Mouse (Mus musculus): ENCODE measurements around the gene Agpat4. TPM values are rescaled to one million over a fixed set of nuclear protein-coding genes. Genes with fewer than 3 reads are reported as not detected.

The Agpat4 gene
- polyA plus RNA-seq, 1 experiment = 25.3 TPM

GRCm38 (mm10) chr17:12211890-12212289, 93.4 kb downstream of the Agpat4 start:
- Histone ChIP-seq H3K27me3 (ENCODE audit: control insufficient read depth, insufficient read depth, insufficient read length) (no peaks in the 10 kb centered on the region), H3K4me3 (ENCODE audit: insufficient read depth, poor library complexity, severe bottlenecking) (no peak overlapping the region)

DNA sequence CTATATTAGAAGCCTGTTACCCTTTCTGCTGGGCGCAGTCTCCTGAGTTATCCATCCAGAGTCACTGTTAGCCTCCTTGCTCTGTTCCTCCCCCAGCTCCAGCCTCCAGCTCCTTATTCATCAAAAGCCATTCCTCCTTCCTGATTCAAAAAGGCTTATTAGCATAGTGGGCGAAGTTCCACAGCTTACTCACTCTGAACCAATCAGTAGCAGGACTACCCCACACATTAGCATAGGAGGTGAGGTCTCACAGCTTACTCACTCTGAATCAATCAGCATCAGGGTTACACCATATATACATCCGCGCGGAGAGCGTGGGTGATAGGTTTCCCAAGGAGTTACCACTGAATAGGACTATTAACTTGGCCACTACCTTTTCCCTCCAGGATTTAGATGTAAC, 93.8 kb downstream of the Agpat4 start:
- Histone ChIP-seq H3ac (ENCODE audit: control insufficient read depth, insufficient read length, low read depth) (no peak overlapping the region), H3K27me3 (ENCODE audit: control insufficient read depth, insufficient read depth, insufficient read length) (no peaks in the 10 kb centered on the region), H3K36me3 (ENCODE audit: control insufficient read depth, insufficient read depth) (peaks cover 24% of the 10 kb centered on the region), H3K4me3 (ENCODE audit: insufficient read depth, poor library complexity, severe bottlenecking) (no peak overlapping the region), H3K79me3 (ENCODE audit: low read depth) (no peaks in the 10 kb centered on the region), H3K79me2 (ENCODE audit: control insufficient read depth, insufficient read depth) (no peaks in the 10 kb centered on the region)
- TF ChIP-seq CEBPB (IDR thresholded peaks at IDR 0.05; ENCODE audit: low read depth) = no peak
- no peak for TF ChIP-seq USF1 (IDR thresholded peaks at IDR 0.05; ENCODE audit: low read depth)
- TF ChIP-seq CTCF (IDR thresholded peaks at IDR 0.05; ENCODE audit: control insufficient read depth, insufficient read depth, insufficient read length) = no peak
- no peak for TF ChIP-seq FOSL1 (IDR thresholded peaks at IDR 0.05; ENCODE audit: insufficient read depth, low read length, poor library complexity, severe bottlenecking)
- no peak for TF ChIP-seq MYOD1 (IDR thresholded peaks at IDR 0.05; ENCODE audit: control insufficient read depth, insufficient read length, low read depth)
- no peak for TF ChIP-seq MYOG (IDR thresholded peaks at IDR 0.05; ENCODE audit: control insufficient read depth, extremely low read depth, insufficient read length)
- no peak for TF ChIP-seq MAX (IDR thresholded peaks at IDR 0.05)

More at GRCm38 (mm10) chr17:12211890-12212289, 93.4 kb downstream of the Agpat4 start:
- Histone ChIP-seq H3K79me2 (ENCODE audit: control insufficient read depth, insufficient read depth) (no peaks in the 10 kb centered on the region), H3K79me3 (ENCODE audit: low read depth) (no peaks in the 10 kb centered on the region), H3ac (ENCODE audit: control insufficient read depth, insufficient read length, low read depth) (no peak overlapping the region), H3K36me3 (ENCODE audit: control insufficient read depth, insufficient read depth) (peaks cover 24% of the 10 kb centered on the region)
- TF ChIP-seq MAX (IDR thresholded peaks at IDR 0.05) (no peak), USF1 (IDR thresholded peaks at IDR 0.05; ENCODE audit: low read depth) (no peak)

DNA sequence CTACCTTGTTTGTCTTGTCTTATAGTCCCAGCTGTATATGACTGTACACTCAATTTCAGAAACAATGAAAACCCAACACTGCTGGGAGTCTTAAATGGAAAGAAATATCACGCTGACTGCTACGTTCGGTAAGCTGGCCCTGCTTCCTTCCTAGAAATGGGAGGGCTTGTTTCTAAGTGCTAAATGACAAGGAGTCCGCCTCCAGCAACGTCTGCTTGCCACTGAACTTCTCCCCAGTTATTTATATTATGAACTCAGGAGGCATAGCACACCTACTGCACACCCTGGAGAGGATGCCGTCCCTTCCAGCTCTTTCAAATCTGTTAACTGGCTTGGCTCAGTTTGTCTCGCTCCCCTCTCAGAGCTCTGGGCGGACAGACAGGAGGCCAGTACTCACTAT, 94.9 kb downstream of the Agpat4 start:
- Histone ChIP-seq H3K79me2 (ENCODE audit: control insufficient read depth, insufficient read depth) (no peaks in the 10 kb centered on the region), H3K79me3 (ENCODE audit: low read depth) (no peaks in the 10 kb centered on the region), H3K36me3 (ENCODE audit: control insufficient read depth, insufficient read depth) (peaks cover 24% of the 10 kb centered on the region)

DNA sequence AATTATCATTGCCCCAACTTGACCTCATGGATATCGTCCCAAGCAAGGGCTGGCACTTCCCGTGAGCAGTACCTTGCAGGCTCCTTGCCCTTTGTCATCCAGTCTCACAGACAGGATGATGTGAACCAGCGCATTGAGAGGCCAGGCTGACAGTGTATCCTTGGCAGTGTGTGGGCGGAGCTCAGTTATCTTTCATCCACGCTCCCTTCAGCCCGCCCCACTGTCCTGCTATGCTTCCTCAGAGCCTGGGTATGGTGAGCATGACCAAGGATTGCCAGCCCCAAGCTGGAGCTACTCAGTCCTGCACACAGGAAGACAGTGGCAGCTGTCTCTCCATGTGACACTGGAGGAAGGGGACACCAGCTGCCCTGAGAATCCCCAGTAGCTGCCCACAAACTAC, 97.7 kb downstream of the Agpat4 start:
- H3K79me2 ChIP-seq (ENCODE audit: control insufficient read depth, insufficient read depth) = no peaks in the 10 kb centered on the region
- no peaks in the 10 kb centered on the region for H3K79me3 ChIP-seq (ENCODE audit: low read depth)
- H3ac ChIP-seq (ENCODE audit: control insufficient read depth, insufficient read length, low read depth) = no peak overlapping the region
- TF ChIP-seq USF1 (IDR thresholded peaks at IDR 0.05; ENCODE audit: low read depth) = no peak
- no peak for TF ChIP-seq FOSL1 (IDR thresholded peaks at IDR 0.05; ENCODE audit: insufficient read depth, low read length, poor library complexity, severe bottlenecking)
- no peak for TF ChIP-seq CTCF (IDR thresholded peaks at IDR 0.05; ENCODE audit: control insufficient read depth, insufficient read depth, insufficient read length)
- no peak for TF ChIP-seq MAX (IDR thresholded peaks at IDR 0.05)
- TF ChIP-seq MYOD1 (IDR thresholded peaks at IDR 0.05; ENCODE audit: control insufficient read depth, insufficient read length, low read depth) = no peak
- TF ChIP-seq MYOG (IDR thresholded peaks at IDR 0.05; ENCODE audit: control insufficient read depth, extremely low read depth, insufficient read length) = no peak
- no peak for TF ChIP-seq CEBPB (IDR thresholded peaks at IDR 0.05; ENCODE audit: low read depth)
- H3K36me3 ChIP-seq (ENCODE audit: control insufficient read depth, insufficient read depth) = peaks cover 19% of the 10 kb centered on the region
- no peak overlapping the region for H3K4me3 ChIP-seq (ENCODE audit: insufficient read depth, poor library complexity, severe bottlenecking)
- H3K27me3 ChIP-seq (ENCODE audit: control insufficient read depth, insufficient read depth, insufficient read length) = no peaks in the 10 kb centered on the region

More for the DNA sequence above, 94.9 kb downstream of the Agpat4 start:
- H3ac ChIP-seq (ENCODE audit: control insufficient read depth, insufficient read length, low read depth) = no peak overlapping the region
- H3K4me3 ChIP-seq (ENCODE audit: insufficient read depth, poor library complexity, severe bottlenecking) = no peak overlapping the region
- H3K27me3 ChIP-seq (ENCODE audit: control insufficient read depth, insufficient read depth, insufficient read length) = no peaks in the 10 kb centered on the region
- TF ChIP-seq FOSL1 (IDR thresholded peaks at IDR 0.05; ENCODE audit: insufficient read depth, low read length, poor library complexity, severe bottlenecking) (no peak), MAX (IDR thresholded peaks at IDR 0.05) (no peak), CEBPB (IDR thresholded peaks at IDR 0.05; ENCODE audit: low read depth) (no peak)

DNA sequence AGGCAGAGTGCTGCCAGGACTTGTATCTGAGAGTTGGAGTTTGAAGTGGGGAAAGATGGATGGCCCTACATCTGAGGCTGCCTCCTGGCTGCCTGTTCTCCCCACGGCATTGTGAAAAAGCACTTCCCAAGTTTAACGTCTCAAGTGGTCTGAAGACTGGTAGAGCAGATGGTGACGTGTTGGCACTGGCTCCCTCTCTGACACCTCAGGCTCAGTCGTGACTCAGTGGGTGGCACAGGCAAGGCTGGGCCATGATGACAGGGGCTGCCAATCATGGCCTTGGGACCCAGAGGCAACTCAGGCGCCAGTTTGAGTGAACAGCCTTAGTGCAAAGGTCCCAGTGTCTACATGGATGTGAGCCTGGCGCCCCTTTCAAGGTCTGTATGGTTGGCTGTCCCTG, 103.4 kb downstream of the Agpat4 start:
- H3ac ChIP-seq (ENCODE audit: control insufficient read depth, insufficient read length, low read depth) = no peak overlapping the region
- peaks cover 3% of the 10 kb centered on the region for H3K36me3 ChIP-seq (ENCODE audit: control insufficient read depth, insufficient read depth)
- no peak for TF ChIP-seq CTCF (IDR thresholded peaks at IDR 0.05; ENCODE audit: control insufficient read depth, insufficient read depth, insufficient read length)
- no peak for TF ChIP-seq MYOG (IDR thresholded peaks at IDR 0.05; ENCODE audit: control insufficient read depth, extremely low read depth, insufficient read length)
- no peak for TF ChIP-seq MAX (IDR thresholded peaks at IDR 0.05)
- TF ChIP-seq MYOD1 (IDR thresholded peaks at IDR 0.05; ENCODE audit: control insufficient read depth, insufficient read length, low read depth) = no peak
- TF ChIP-seq USF1 (IDR thresholded peaks at IDR 0.05; ENCODE audit: low read depth) = no peak
- no peak for TF ChIP-seq FOSL1 (IDR thresholded peaks at IDR 0.05; ENCODE audit: insufficient read depth, low read length, poor library complexity, severe bottlenecking)
- TF ChIP-seq CEBPB (IDR thresholded peaks at IDR 0.05; ENCODE audit: low read depth) = no peak
- no peak overlapping the region for H3K4me3 ChIP-seq (ENCODE audit: insufficient read depth, poor library complexity, severe bottlenecking)
- no peaks in the 10 kb centered on the region for H3K79me2 ChIP-seq (ENCODE audit: control insufficient read depth, insufficient read depth)
- no peaks in the 10 kb centered on the region for H3K79me3 ChIP-seq (ENCODE audit: low read depth)
- no peaks in the 10 kb centered on the region for H3K27me3 ChIP-seq (ENCODE audit: control insufficient read depth, insufficient read depth, insufficient read length)

GRCm38 (mm10) chr17:12223682-12224081, 105.2 kb downstream of the Agpat4 start:
- Histone ChIP-seq H3ac (ENCODE audit: control insufficient read depth, insufficient read length, low read depth) (no peak overlapping the region), H3K79me2 (ENCODE audit: control insufficient read depth, insufficient read depth) (no peaks in the 10 kb centered on the region), H3K27me3 (ENCODE audit: control insufficient read depth, insufficient read depth, insufficient read length) (no peaks in the 10 kb centered on the region), H3K36me3 (ENCODE audit: control insufficient read depth, insufficient read depth) (peaks cover 8% of the 10 kb centered on the region), H3K4me3 (ENCODE audit: insufficient read depth, poor library complexity, severe bottlenecking) (no peak overlapping the region), H3K79me3 (ENCODE audit: low read depth) (no peaks in the 10 kb centered on the region)
- TF ChIP-seq FOSL1 (IDR thresholded peaks at IDR 0.05; ENCODE audit: insufficient read depth, low read length, poor library complexity, severe bottlenecking) (no peak), USF1 (IDR thresholded peaks at IDR 0.05; ENCODE audit: low read depth) (no peak), MAX (IDR thresholded peaks at IDR 0.05) (no peak), MYOD1 (IDR thresholded peaks at IDR 0.05; ENCODE audit: control insufficient read depth, insufficient read length, low read depth) (no peak), CEBPB (IDR thresholded peaks at IDR 0.05; ENCODE audit: low read depth) (no peak)
